Mouse (Mus musculus) testis, postnatal 10 days (tissue): ENCODE data around the gene Hand1.
"Not testable (repeated sequence)": the region's sequence is repeated elsewhere in the genome, so short reads cannot be mapped to it uniquely, and the experiment has no call there.

ENCODE experiments used
- DNase-seq: peaks from one replicate; pipeline ENCODE4 v3.0.0; 2021; ENCODE audit warnings: low spot score

The Hand1 gene

DNA sequence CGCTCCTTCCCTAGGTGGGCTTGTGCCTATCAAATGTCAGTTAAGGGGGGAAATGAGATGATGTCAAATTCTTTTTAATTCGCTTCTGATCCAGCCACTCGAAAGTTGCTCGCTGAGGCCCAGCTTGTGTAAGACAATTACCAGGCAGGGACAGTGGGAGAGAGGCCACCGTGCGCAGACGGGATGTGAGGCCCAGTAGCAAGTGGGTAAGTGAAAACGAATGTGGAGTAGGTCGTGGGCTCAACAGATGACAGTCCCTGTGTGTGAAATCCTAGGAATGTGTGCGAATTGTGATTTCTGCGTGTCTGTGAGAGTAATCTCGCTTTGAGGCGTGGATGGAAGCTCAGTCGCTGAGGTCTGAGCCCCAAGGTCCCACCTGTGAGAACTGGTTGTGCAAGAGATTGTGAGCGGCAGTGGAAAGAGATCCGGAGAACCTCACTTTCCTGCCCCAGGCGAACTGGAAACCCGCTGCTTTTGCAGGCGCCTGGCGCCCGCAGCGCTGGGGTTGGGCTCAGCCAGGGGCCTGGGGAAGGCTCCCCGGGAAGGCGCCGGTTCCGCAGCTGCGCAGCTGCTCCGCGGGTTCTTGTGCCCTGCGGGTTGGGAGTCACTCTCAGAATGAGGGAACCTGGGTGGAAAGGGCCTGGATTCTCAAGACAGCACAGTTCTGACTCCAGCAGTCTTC, 819 bp upstream of the Hand1 start:
- no peak for DNase-seq

DNA sequence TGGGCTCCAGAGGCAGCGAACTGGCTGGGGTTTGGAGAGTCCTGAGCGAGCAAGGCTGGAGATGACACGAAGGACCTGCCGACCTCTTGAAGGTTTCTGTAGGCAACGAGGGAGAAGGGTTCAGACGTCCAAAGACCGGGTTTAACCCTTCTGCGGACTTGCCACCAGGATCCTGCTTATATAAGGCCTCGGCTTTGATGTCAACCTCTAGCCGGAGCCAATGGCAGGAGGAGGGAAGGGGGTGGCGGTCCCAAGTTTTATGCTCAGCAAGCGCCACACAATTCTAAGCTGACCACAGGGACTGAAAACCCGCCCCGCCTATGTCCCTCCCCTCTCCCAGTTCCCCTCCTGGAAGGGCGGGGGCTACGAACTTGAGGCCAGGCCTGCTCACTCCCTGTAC, 757 bp downstream of the Hand1 start:
- no peak for DNase-seq

GRCm38 (mm10) chr11:57831281-57831781, 1.3 kb downstream of the Hand1 start:
- DNase-seq, result no peak

DNA sequence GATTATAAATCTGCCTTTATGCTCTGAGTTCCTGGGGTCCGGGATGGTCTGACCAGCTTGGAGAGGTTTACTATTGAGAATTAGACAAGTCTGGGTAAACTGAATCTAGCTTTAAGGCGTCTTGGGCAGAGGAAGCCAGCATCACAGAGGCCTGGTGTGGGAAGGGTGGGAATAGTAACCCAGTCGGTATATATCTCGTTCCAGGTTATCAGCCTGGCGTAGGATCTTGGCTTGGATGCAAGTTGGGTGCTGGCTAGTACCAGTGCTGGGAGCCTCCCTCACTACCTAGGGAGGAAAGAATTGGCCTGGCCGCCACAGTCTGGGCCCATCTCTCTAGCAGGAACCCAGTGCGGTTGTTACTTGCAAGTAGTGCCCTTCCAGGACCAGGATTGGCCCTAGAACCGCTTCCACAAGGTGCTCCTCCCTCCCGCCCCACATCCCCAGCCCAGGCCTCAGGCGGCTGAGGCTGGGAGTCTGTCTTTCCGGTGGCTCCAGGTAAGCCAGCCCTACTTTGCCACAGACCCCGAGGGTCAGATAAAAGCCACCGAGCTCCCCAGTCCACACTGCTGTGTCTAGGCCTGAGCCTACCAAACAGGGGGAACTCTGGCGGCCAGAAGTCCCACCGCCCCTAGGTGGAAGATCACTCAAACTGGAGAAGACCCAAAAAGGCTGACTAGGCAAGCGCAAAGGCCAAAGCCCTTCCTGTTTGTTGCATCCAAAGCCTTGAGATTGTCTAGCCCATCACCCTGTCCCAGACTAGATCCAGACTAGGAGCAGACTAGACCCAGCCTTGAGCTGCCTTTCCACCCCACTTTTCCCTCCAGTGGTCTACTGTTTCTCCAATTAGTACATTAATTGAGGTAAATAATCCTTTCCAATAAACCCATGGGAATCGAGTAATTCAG, 2.5 kb downstream of the Hand1 start:
- no peak for DNase-seq

- no peak for DNase-seq
Observed at GRCm38 (mm10) chr11:57828955-57829870, 3.4 kb downstream of the Hand1 start.

GRCm38 (mm10) chr11:57827915-57828545, 4.6 kb downstream of the Hand1 start:
- no peak for DNase-seq

DNA sequence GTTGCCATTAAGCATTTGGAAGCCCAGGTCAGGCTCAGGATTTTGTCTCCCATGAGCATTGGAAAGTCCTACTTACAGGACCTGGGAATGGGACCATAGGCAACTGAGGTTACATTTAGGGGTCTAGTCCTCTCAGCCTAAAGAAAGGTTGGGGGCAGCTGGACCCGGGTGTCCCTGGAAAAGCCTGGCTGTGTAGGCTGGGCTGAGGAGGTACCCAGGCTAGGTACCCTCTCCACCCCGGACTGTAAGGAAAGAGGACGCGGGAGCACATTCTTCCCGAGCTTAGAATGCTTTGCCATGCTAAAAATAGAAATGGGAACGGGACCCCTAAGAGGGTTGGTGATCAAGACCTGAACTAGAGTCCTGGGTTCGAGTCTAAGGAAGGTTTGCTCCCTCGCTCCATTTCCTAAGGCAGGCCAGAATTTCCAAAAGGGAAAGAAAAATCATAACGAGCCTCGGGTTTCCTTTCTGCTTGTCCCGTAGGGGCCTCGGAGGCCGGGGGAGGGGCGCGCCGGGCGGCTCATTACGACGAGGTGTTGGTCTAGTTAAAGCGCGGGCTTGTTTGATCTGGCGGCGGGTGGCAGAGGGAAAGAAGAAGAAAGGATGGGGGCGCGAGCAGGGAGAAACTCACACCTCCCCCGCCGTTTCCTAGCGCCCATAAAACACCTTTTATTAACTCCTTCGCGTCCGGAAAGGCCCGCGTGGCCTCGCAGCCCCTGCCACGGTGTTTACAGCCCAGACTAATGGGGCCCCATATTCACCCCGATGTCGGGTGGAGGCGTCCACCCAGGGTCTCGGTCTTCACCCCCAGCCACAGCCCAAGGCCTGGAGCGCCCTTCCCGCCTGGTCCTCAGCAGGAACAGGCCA, 5.3 kb downstream of the Hand1 start:
- DNase-seq, result no peak

- not testable (repeated sequence) for DNase-seq
Observed at GRCm38 (mm10) chr11:57825234-57825633, 7.4 kb downstream of the Hand1 start.

DNA sequence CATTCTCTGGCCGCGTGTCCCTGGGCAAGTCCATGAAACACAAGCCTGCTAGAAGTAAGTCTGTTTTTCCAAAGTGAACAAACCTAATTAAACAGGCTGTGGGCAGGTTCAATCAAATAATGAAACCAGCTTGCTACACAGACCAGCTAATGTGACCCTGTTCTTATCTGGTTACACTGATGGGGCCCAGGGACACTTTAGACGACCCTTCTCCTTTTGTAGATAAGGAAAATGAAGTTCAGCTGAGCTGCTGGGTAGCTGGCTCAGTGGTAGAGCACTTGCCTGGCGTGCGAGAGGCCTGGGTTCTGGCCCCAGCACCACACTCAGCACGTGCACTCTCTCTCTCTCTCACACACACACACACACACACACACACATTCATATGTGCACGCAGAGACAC, 8.9 kb downstream of the Hand1 start:
- DNase-seq, result no peak

DNA sequence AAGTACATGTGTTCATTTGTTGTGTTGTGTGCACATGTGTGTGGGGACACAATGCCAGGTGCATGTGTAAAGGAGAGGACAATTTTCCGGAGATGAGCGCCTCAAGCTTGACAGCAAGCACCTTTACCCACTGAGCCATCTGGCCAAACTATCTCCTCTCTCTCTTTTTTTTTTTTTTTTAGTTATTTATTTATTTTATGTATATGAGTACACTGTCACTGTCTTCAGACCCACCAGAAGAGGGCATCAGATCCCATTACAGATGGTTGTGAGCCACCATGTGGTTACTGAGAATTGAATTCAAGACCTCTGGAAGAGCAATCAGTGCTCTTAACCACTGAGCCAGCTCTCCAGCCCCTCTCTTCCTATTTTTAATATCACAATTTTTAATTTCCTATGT, 9.5 kb downstream of the Hand1 start:
- DNase-seq, result not testable (repeated sequence)

DNA sequence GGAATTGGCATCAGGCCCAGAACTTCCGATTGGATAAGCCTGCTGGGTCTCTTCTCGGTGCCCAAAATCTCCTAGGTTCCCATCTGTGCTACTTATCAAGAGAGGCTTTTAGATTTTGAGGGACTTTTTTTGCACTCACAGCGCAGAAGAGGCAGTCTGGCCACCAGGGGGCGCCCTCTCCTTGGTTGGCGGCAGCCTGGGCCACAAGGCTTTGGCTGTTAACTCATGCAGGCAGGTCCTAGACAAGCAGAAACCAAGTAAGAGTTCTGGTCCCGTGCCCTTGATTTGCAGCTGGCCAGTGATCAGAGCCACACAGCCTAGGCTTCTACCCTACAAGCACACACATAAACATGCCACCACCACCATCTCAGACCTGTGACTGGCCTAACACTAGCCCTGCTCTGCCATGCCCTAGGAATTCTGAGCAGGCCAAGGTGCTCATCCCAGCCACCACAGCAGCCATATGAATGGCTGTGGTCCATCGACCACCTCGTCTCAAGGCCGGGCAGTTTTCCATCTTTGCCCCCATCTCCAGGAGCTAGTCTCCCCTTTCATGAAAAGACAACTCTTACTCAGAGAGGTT, 12.5 kb downstream of the Hand1 start:
- peak; percentile 97 for DNase-seq

DNA sequence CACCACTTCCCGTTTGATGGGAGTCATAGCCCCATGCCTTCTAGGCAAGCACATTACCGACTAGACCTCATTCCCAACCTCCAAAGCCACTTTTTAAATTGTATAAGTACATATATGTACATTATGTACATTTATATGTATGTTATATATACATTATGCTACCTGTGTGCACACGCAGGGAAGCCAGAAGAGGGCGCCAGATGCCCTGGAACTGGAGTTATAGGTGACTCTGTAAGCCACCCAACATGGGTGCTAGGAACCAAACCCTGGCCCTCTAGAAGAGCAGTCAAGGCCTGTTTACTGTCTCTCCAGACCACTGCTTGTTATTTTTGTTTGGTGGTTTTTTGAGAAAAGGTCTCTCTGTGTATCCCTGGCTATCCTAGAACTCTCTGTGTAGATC, 14.4 kb downstream of the Hand1 start:
- no peak for DNase-seq

DNA sequence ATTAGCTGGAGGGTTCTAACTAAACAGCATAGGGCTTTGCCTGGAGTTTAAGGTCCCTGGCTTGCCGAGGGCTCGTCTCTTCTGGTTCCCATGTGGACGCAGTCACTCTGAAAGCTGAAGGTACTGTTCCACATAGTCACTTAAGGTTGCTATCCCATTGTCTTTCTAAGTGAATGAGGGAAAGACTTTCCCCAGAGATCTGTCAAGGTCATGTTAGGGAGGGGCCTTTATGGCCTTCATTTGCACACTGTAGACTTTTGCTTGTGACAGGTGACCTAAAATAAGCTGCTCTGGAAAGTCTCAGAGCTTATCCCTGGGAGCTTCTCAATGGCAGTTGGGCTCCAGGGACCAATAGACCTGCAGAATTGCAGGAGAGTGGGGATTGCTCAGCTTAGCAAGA, 19.0 kb downstream of the Hand1 start:
- DNase-seq, result no peak

DNA sequence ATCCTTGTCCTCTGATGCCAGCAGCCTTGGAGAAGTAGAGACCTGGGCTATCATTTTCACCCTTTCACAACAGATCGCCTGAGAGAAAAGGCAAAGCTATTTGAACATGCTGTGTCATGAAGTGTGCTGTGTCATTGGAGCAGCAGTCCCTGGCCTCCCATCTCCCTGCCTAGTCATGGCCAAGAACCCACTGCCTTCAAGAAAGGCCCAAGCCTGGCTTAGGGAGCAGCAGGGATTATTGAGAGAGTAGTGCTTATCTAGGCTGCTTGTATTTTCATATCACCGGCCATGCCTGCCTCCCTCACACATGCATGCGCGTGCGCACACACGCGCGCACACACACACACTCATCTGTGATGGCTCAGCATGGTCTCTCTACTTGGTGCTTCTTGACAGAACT, 20.4 kb downstream of the Hand1 start:
- DNase-seq, result no peak

GRCm38 (mm10) chr11:57811006-57811405, 21.6 kb downstream of the Hand1 start:
- no peak for DNase-seq

GRCm38 (mm10) chr11:57809732-57810098, 22.9 kb downstream of the Hand1 start:
- DNase-seq, result no peak

GRCm38 (mm10) chr11:57809017-57809731, 23.4 kb downstream of the Hand1 start:
- DNase-seq, result no peak

GRCm38 (mm10) chr11:57805047-57805446, 27.6 kb downstream of the Hand1 start:
- no peak for DNase-seq

DNA sequence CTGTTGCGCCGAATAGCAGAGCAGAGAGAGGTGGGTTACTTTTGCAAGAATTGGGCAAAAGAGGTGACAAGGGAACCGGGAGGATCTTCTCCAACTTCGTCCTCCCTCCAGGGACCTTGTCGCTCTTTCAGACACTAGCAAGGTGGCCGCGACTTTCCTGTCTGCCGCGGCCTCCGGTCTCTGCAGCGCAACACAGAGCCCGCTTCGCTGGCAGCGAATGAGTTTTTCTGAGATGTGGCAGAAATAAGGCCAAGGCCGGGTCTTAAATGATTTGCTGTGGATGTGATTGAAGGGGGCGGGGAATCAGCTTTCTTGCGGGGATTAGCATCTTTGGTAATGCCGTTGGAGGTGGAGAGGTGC, 30.1 kb downstream of the Hand1 start:
- no peak for DNase-seq
